Comparison of ENCODE assay signal across 18 mouse cellular contexts in the genomic region with DNA sequence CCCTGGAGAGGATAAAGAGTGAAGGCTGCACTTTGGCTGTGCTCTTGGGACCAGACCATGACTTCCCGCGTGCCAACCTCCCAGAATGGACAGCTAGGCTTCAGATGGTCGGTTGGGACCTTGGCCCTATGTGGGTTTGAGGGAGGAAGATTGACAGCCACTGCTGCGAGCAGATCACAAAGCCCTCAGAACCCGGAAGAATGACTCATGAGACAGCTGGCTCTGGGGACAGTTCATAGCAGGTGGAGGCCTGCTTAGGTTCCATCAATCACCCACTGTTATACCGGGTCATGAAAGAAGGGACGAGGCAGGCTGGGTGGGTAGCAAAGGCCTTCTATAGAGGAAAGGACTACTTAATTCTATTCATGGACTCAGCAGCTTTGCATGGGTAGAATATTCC.
DNase-seq lines count a peak whose midpoint lies in the region; ATAC-seq and TF ChIP-seq lines count a peak whose summit lies in the region.
"Had no signal": no experiment of that assay in that cellular context is flagged by ENCODE, and none has a peak within 500 bp of the region (broad histone marks: within the 10 kb centered on the region; RNA-seq: fewer than 3 reads in every experiment).

No protein-coding gene starts in this region.

- DNase-seq in cerebellum, postnatal 25 days = no peak
- DNase-seq in limb, embryonic 10.5 days (ENCODE audit: low spot score) = no peak
- DNase-seq in limb, embryonic 14.5 days (ENCODE audit: low spot score) = peak; percentile 74
- no peak for DNase-seq in thymus, postnatal 4 days
- DNase-seq in spleen, adult 12 weeks (ENCODE audit: low spot score) = no peak
- no peak for DNase-seq in urinary bladder, postnatal 4 days (ENCODE audit: low spot score in 2 of 2)
- DNase-seq: adrenal gland, postnatal 25 days; forebrain, postnatal 0 days; kidney, postnatal 25 days; liver, embryonic 13.5 days; lung, postnatal 14 days; thymus, adult 2 months had no signal

- WGBS in limb, embryonic 13.5 days = 66% methylated on average over 7 of the region's 7 CpGs
- WGBS in limb, embryonic 10.5 days = 75% methylated on average over 7 of the region's 7 CpGs
- 73% methylated on average over 7 of the region's 7 CpGs for WGBS in limb, embryonic 14.5 days

- no peak overlapping the region for H3K4me2 ChIP-seq in limb, embryonic 13.5 days (replicated peaks)
- no peak overlapping the region for H3K4me2 ChIP-seq in limb, embryonic 14.5 days (replicated peaks; ENCODE audit: low read depth, low read length, severe bottlenecking)
- H3K4me2 ChIP-seq: heart, embryonic 15.5 days; hindbrain, embryonic 12.5 days; liver, embryonic 13.5 days had no signal

- no peak for TF ChIP-seq POLR2A in limb, embryonic 14.5 days (IDR thresholded peaks at IDR 0.05; ENCODE audit: borderline replicate concordance, extremely low read depth, insufficient read depth, insufficient read length)

- no peak overlapping the region for H3K9ac ChIP-seq in limb, embryonic 13.5 days
- H3K9ac ChIP-seq in limb, embryonic 14.5 days (ENCODE audit: low read depth, low read length, severe bottlenecking) = no peak overlapping the region
- H3K9ac ChIP-seq: forebrain, postnatal 0 days; heart, embryonic 15.5 days; hindbrain, embryonic 12.5 days; liver, embryonic 13.5 days had no signal

- no peak overlapping the region for H3K4me3 ChIP-seq in limb, embryonic 13.5 days
- H3K4me3 ChIP-seq in limb, embryonic 10.5 days = no peak overlapping the region
- no peak overlapping the region for H3K4me3 ChIP-seq in limb, embryonic 14.5 days (replicated peaks; ENCODE audit: low read length)
- H3K4me3 ChIP-seq: heart, embryonic 15.5 days; hindbrain, embryonic 12.5 days; liver, embryonic 13.5 days; midbrain, embryonic 10.5 days had no signal

- ATAC-seq in cerebellum, adult (ENCODE audit: insufficient number of reproducible peaks, low FRiP score, low TSS enrichment) = peak; percentile 50; the same call in 1 of the 2 replicates
- peak; percentile 85 for ATAC-seq in limb, embryonic 13.5 days (ENCODE audit: low FRiP score, low read depth)
- ATAC-seq in limb, embryonic 14.5 days (ENCODE audit: low FRiP score, low read depth) = peak; percentile 92
- ATAC-seq: forebrain, postnatal 0 days; intestine, postnatal 0 days had no signal

- no peaks in the 10 kb centered on the region for H3K27me3 ChIP-seq in limb, embryonic 13.5 days
- H3K27me3 ChIP-seq in limb, embryonic 10.5 days (ENCODE audit: low read depth, poor library complexity, severe bottlenecking) = peaks cover 8% of the 10 kb centered on the region; the same call in 1 of the 2 replicates
- no peaks in the 10 kb centered on the region for H3K27me3 ChIP-seq in limb, embryonic 14.5 days (ENCODE audit: control insufficient read depth, insufficient read depth, low read length)
- H3K27me3 ChIP-seq: heart, embryonic 15.5 days; liver, embryonic 13.5 days had no signal

- H3K4me1 ChIP-seq in limb, embryonic 13.5 days = peaks cover 13% of the 10 kb centered on the region
- peaks cover 14% of the 10 kb centered on the region for H3K4me1 ChIP-seq in limb, embryonic 10.5 days
- H3K4me1 ChIP-seq in limb, embryonic 14.5 days (ENCODE audit: control insufficient read depth, insufficient read depth, low read length) = peaks cover 9% of the 10 kb centered on the region
- H3K4me1 ChIP-seq: hindbrain, embryonic 12.5 days; liver, embryonic 13.5 days; midbrain, embryonic 10.5 days had no signal

- H3K9me3 ChIP-seq in limb, embryonic 13.5 days = no peaks in the 10 kb centered on the region
- H3K9me3 ChIP-seq in limb, embryonic 10.5 days (replicated peaks) = no peaks in the 10 kb centered on the region
- no peaks in the 10 kb centered on the region for H3K9me3 ChIP-seq in limb, embryonic 14.5 days (ENCODE audit: control insufficient read depth, low read length)
- H3K9me3 ChIP-seq: heart, embryonic 15.5 days; hindbrain, embryonic 12.5 days; liver, embryonic 13.5 days; midbrain, embryonic 10.5 days had no signal

- H3K36me3 ChIP-seq in limb, embryonic 13.5 days = no peaks in the 10 kb centered on the region
- H3K36me3 ChIP-seq in limb, embryonic 10.5 days = no peaks in the 10 kb centered on the region
- H3K36me3 ChIP-seq in limb, embryonic 14.5 days (ENCODE audit: control insufficient read depth, insufficient read depth, low read length) = no peaks in the 10 kb centered on the region
- H3K36me3 ChIP-seq: heart, embryonic 15.5 days; hindbrain, embryonic 12.5 days; liver, embryonic 13.5 days; midbrain, embryonic 10.5 days had no signal

- no peak overlapping the region for H3K27ac ChIP-seq in limb, embryonic 13.5 days
- no peak overlapping the region for H3K27ac ChIP-seq in limb, embryonic 10.5 days
- no peak overlapping the region for H3K27ac ChIP-seq in limb, embryonic 14.5 days (replicated peaks; ENCODE audit: low read depth, low read length)
- H3K27ac ChIP-seq: heart, embryonic 15.5 days; hindbrain, embryonic 12.5 days; liver, embryonic 13.5 days; midbrain, embryonic 10.5 days had no signal
